Mouse (Mus musculus): ENCODE measurements around the gene Tbxas1. TPM values are rescaled to one million over a fixed set of nuclear protein-coding genes. Genes with fewer than 3 reads are reported as not detected.

The Tbxas1 gene
- polyA plus RNA-seq, 1 experiment from 2014 or later: 1.0 TPM

DNA sequence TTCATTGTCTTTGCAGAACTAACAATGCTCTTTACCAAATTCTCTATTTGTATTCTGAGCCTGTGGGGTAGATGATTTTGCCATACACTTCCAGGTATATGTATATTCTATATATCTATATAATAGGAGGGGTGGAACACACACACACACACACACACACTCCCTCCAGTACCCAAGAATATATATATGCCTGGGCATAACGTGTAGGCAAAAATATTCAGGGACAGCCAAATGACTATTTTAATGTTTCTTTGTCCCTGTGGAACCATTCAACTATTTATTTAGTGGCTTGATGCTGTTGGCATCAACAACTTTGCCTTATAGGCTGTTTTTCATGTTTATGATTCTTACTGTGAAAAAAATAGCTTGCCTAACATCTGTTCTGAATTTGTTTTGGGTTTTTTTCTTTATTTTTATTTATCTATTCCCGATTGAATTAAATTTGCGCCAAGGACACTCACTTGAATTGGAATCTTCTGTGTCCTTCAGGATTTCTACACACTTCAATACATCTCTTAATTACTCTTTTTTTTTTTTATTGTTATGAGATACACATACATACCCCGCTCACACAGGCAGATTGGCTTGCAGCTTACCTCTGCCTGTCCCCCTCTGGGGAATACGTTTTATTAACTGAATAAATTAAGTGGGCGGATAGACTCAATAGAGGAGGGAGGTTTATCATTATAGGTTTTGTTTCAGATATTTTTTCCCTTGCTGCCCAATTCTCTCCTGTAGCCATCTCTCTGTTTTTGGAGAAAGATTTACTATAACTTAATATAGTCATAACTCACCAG lies 94.9 kb downstream of the Tbxas1 start:
- Histone ChIP-seq H3K9me3 (replicated peaks; ENCODE audit: control insufficient read depth, low read length) (no peaks in the 10 kb centered on the region), H3K4me2 (ENCODE audit: low read depth, low read length) (no peak overlapping the region), H3K27me3 (ENCODE audit: control insufficient read depth, insufficient read depth, low read length) (no peaks in the 10 kb centered on the region), H3K27ac (replicated peaks; ENCODE audit: low read depth, low read length) (no peak overlapping the region), H3K4me3 (ENCODE audit: low read depth, low read length) (no peak overlapping the region), H3K36me3 (replicated peaks; ENCODE audit: control insufficient read depth, insufficient read depth, low read depth, low read length) (no peaks in the 10 kb centered on the region), H3K4me1 (ENCODE audit: control insufficient read depth, insufficient read depth, low read length) (no peaks in the 10 kb centered on the region), H3K9ac (replicated peaks; ENCODE audit: low read length) (no peak overlapping the region)
- no peak for ATAC-seq (replicated peaks; ENCODE audit: insufficient number of reproducible peaks, low FRiP score, low TSS enrichment, low read depth)
- no peak for DNase-seq (ENCODE audit: low spot score)
- 81% methylated on average over 6 of the region's 6 CpGs for WGBS

DNA sequence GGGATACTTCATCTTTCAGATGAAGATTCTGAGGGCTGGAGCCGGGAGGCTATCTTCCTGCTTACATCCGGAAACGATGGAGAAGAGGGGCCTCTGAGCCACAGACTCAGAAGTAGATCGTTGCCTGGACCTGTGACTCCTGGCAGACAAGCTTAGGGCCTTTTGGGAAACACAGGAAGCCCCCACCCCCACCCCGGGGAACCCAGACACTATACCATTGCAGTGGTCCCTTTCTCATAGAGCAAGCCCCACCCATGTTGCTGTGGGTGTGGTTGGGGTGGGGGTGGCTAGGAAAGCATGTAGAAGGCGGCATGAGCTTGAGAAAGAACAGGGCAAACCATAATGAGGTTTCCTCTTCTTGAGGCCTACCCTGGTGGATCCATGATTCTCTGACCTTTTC lies 95.6 kb downstream of the Tbxas1 start:
- Histone ChIP-seq H3K9me3 (replicated peaks; ENCODE audit: control insufficient read depth, low read length) (no peaks in the 10 kb centered on the region), H3K36me3 (replicated peaks; ENCODE audit: control insufficient read depth, insufficient read depth, low read depth, low read length) (no peaks in the 10 kb centered on the region), H3K9ac (replicated peaks; ENCODE audit: low read length) (no peak overlapping the region), H3K4me2 (ENCODE audit: low read depth, low read length) (no peak overlapping the region), H3K4me1 (ENCODE audit: control insufficient read depth, insufficient read depth, low read length) (no peaks in the 10 kb centered on the region), H3K27ac (replicated peaks; ENCODE audit: low read depth, low read length) (no peak overlapping the region), H3K4me3 (ENCODE audit: low read depth, low read length) (no peak overlapping the region), H3K27me3 (ENCODE audit: control insufficient read depth, insufficient read depth, low read length) (no peaks in the 10 kb centered on the region)
- ATAC-seq (replicated peaks; ENCODE audit: insufficient number of reproducible peaks, low FRiP score, low TSS enrichment, low read depth) (no peak), DNase-seq (ENCODE audit: low spot score) (no peak)
- WGBS: 87% methylated on average over 6 of the region's 6 CpGs

DNA sequence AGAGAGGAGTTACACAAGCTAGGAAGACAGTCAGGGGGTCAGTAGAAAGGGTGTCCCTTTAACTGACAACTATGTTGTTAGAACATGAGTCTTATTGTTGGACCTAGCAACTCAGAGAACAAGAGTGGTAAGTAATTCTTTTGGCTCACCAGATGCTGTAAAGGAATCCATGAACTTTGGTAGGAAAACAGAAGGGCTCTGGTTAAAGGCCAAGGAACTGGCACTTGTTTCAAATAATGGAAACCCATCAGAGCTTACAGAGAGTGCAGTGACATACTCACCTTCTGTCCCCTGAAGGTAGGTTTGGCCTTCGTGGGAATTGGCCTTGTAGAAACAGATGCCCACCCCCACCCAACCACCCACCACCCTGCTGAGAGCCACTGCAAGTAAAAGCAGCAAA lies 97.6 kb downstream of the Tbxas1 start:
- Histone ChIP-seq H3K27me3 (ENCODE audit: control insufficient read depth, insufficient read depth, low read length) (no peaks in the 10 kb centered on the region), H3K4me3 (ENCODE audit: low read depth, low read length) (no peak overlapping the region), H3K4me1 (ENCODE audit: control insufficient read depth, insufficient read depth, low read length) (no peaks in the 10 kb centered on the region), H3K27ac (replicated peaks; ENCODE audit: low read depth, low read length) (no peak overlapping the region), H3K9me3 (replicated peaks; ENCODE audit: control insufficient read depth, low read length) (no peaks in the 10 kb centered on the region), H3K9ac (replicated peaks; ENCODE audit: low read length) (no peak overlapping the region), H3K4me2 (ENCODE audit: low read depth, low read length) (no peak overlapping the region), H3K36me3 (replicated peaks; ENCODE audit: control insufficient read depth, insufficient read depth, low read depth, low read length) (no peaks in the 10 kb centered on the region)
- DNase-seq (ENCODE audit: low spot score) (no peak), ATAC-seq (replicated peaks; ENCODE audit: insufficient number of reproducible peaks, low FRiP score, low TSS enrichment, low read depth) (no peak)
- 66% methylated on average over 1 of the region's 1 CpGs for WGBS

DNA sequence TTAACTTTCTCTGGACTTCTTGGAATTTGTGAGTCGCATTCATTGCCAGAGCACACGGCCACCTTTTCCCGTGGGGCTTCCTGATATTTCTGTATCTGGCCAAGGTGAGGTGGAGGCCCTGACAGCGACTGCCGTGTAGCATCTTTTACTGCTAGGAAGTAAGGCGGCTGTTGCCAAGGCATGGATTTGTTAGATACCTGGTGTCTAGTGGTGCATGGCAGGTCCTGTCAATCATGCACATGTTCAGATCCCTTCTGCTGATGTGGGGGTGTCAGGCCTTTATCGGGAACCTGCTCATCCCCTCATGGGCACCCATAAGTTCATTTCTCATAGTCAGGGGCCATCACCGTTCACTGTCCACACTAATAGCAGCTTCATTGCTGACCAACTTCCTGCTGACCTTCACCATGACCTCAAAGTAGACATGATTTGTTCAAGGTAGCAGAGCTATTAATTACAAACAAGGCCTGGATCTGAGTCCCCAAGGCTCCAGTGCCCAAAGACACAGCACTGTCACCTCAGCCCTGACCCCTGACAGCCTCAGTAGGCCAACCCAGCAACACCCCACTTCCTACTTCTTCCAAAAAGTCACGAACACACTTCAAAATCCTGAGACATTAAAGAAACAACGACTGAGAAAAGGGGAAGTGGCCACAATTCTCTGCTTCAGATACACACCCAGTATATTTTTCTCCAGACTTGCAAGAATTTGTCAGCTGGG lies 98.4 kb downstream of the Tbxas1 start:
- WGBS: 82% methylated on average over 10 of the region's 10 CpGs
- Histone ChIP-seq H3K4me1 (ENCODE audit: control insufficient read depth, insufficient read depth, low read length) (no peaks in the 10 kb centered on the region), H3K9ac (replicated peaks; ENCODE audit: low read length) (no peak overlapping the region), H3K9me3 (replicated peaks; ENCODE audit: control insufficient read depth, low read length) (no peaks in the 10 kb centered on the region), H3K27me3 (ENCODE audit: control insufficient read depth, insufficient read depth, low read length) (no peaks in the 10 kb centered on the region), H3K4me3 (ENCODE audit: low read depth, low read length) (no peak overlapping the region), H3K36me3 (replicated peaks; ENCODE audit: control insufficient read depth, insufficient read depth, low read depth, low read length) (no peaks in the 10 kb centered on the region), H3K4me2 (ENCODE audit: low read depth, low read length) (no peak overlapping the region), H3K27ac (replicated peaks; ENCODE audit: low read depth, low read length) (no peak overlapping the region)
- DNase-seq (ENCODE audit: low spot score) (no peak), ATAC-seq (replicated peaks; ENCODE audit: insufficient number of reproducible peaks, low FRiP score, low TSS enrichment, low read depth) (no peak)

DNA sequence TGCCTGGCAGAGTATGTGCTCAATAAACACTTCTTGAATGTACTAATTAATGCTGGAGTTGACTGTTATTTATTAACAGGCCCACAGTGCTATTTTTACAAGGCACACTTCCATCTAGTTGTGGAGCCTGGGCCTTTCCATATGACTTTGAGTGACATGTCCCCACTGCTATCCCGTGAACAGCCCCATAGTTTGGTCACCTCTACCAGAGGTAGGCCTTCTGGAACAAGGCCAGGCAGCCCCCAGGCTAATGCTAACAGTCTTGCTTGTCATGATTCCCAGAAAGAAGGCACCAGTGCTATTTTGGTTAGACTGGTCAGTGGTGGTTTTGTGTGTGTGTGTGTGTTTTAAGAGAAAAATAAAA lies 98.9 kb downstream of the Tbxas1 start:
- no peaks in the 10 kb centered on the region for H3K27me3 ChIP-seq (ENCODE audit: control insufficient read depth, insufficient read depth, low read length)
- no peak for ATAC-seq (replicated peaks; ENCODE audit: insufficient number of reproducible peaks, low FRiP score, low TSS enrichment, low read depth)
- H3K27ac ChIP-seq (replicated peaks; ENCODE audit: low read depth, low read length): no peak overlapping the region
- no peaks in the 10 kb centered on the region for H3K9me3 ChIP-seq (replicated peaks; ENCODE audit: control insufficient read depth, low read length)
- H3K36me3 ChIP-seq (replicated peaks; ENCODE audit: control insufficient read depth, insufficient read depth, low read depth, low read length): no peaks in the 10 kb centered on the region
- H3K9ac ChIP-seq (replicated peaks; ENCODE audit: low read length): no peak overlapping the region
- 81% methylated on average over 1 of the region's 1 CpGs for WGBS
- no peak for DNase-seq (ENCODE audit: low spot score)
- H3K4me3 ChIP-seq (ENCODE audit: low read depth, low read length): no peak overlapping the region
- H3K4me1 ChIP-seq (ENCODE audit: control insufficient read depth, insufficient read depth, low read length): no peaks in the 10 kb centered on the region
- H3K4me2 ChIP-seq (ENCODE audit: low read depth, low read length): no peak overlapping the region

DNA sequence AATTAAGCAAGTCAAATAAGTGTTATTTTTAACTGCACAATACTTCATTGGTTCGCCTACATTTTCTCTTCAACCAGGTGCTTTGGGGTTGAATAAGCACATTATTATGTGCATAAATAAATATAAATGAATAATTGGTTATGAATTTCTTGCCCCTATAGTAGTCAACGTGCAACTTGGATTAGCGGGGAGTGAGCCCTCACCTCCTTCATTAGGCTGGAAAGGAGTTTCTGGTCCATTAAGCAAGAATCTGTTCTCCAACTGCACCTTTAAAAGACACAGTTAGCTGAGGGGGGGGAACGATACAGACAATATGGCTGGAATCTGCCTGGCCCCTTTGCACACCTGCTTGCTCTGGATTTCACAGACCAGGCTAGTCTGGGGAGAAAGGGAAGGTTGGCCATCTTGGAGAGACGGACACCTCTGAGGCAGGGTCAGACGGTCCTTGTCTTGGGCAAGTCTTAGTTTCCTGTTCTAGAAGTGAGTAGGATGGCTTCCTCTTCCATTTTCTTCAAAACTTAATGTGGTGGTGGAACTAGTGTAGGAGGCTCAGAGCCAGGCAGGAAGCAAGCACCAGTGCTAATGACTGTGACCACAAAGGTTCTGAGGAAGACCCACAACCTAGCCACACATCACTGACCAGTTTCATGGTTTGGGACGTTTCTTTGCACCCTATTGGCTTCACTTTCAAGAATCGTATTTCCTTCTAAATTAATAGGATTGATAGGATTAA lies 99.5 kb downstream of the Tbxas1 start:
- Histone ChIP-seq H3K4me1 (ENCODE audit: control insufficient read depth, insufficient read depth, low read length) (no peaks in the 10 kb centered on the region), H3K27me3 (ENCODE audit: control insufficient read depth, insufficient read depth, low read length) (no peaks in the 10 kb centered on the region), H3K9me3 (replicated peaks; ENCODE audit: control insufficient read depth, low read length) (no peaks in the 10 kb centered on the region), H3K4me3 (ENCODE audit: low read depth, low read length) (no peak overlapping the region), H3K9ac (replicated peaks; ENCODE audit: low read length) (no peak overlapping the region), H3K27ac (replicated peaks; ENCODE audit: low read depth, low read length) (no peak overlapping the region), H3K36me3 (replicated peaks; ENCODE audit: control insufficient read depth, insufficient read depth, low read depth, low read length) (no peaks in the 10 kb centered on the region), H3K4me2 (ENCODE audit: low read depth, low read length) (no peak overlapping the region)
- no peak for DNase-seq (ENCODE audit: low spot score)
- 85% methylated on average over 8 of the region's 8 CpGs for WGBS
- no peak for ATAC-seq (replicated peaks; ENCODE audit: insufficient number of reproducible peaks, low FRiP score, low TSS enrichment, low read depth)

DNA sequence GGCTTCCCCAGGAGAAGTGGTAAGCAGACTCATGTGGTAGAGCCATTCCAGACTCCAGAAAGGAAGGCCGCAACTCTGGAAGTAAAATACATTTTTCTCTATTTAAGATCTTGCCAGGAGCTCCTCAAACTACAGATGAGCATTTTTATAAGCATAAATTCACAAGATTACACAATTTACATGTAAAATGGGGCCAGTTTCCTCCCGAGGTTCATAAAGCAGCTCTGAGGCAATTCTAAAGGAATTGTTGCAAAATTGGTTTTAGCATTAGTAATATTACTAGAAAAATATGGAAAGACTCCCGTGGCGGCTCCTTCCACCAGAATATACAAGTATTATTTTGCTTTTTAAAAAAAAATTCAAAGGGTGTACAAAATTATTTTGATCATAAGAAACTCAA lies 100.7 kb downstream of the Tbxas1 start:
- Histone ChIP-seq H3K4me3 (ENCODE audit: low read depth, low read length) (no peak overlapping the region), H3K27ac (replicated peaks; ENCODE audit: low read depth, low read length) (no peak overlapping the region), H3K36me3 (replicated peaks; ENCODE audit: control insufficient read depth, insufficient read depth, low read depth, low read length) (no peaks in the 10 kb centered on the region), H3K9ac (replicated peaks; ENCODE audit: low read length) (no peak overlapping the region), H3K27me3 (ENCODE audit: control insufficient read depth, insufficient read depth, low read length) (no peaks in the 10 kb centered on the region), H3K4me1 (ENCODE audit: control insufficient read depth, insufficient read depth, low read length) (no peaks in the 10 kb centered on the region), H3K9me3 (replicated peaks; ENCODE audit: control insufficient read depth, low read length) (no peaks in the 10 kb centered on the region), H3K4me2 (ENCODE audit: low read depth, low read length) (no peak overlapping the region)
- ATAC-seq (replicated peaks; ENCODE audit: insufficient number of reproducible peaks, low FRiP score, low TSS enrichment, low read depth) (no peak), DNase-seq (ENCODE audit: low spot score) (no peak)
- 90% methylated on average over 4 of the region's 4 CpGs for WGBS

DNA sequence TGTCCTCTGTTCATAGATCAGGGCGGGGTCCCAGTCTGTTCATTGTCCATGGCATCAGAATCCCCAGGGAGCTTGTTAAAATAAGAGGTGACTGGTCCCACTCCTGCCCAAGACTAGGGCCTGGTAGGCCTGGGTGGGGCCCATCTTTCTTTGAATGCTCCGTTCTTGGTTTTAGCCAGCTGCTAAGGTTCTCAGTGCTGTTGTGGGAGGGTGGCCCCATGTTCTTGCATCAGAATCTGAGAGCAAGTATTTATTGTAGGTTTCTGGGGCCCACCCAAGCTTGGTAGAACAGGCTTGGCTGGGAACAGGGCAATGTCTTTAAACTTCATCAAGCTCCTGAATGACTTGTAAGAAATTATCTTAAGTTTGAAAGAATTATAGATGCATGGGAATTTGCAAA lies 101.2 kb downstream of the Tbxas1 start:
- H3K27ac ChIP-seq (replicated peaks; ENCODE audit: low read depth, low read length): no peak overlapping the region
- H3K9ac ChIP-seq (replicated peaks; ENCODE audit: low read length): no peak overlapping the region
- DNase-seq (ENCODE audit: low spot score): no peak
- no peak for ATAC-seq (replicated peaks; ENCODE audit: insufficient number of reproducible peaks, low FRiP score, low TSS enrichment, low read depth)
- H3K4me2 ChIP-seq (ENCODE audit: low read depth, low read length): no peak overlapping the region
- H3K4me1 ChIP-seq (ENCODE audit: control insufficient read depth, insufficient read depth, low read length): no peaks in the 10 kb centered on the region
- H3K9me3 ChIP-seq (replicated peaks; ENCODE audit: control insufficient read depth, low read length): no peaks in the 10 kb centered on the region
- H3K4me3 ChIP-seq (ENCODE audit: low read depth, low read length): no peak overlapping the region
- H3K36me3 ChIP-seq (replicated peaks; ENCODE audit: control insufficient read depth, insufficient read depth, low read depth, low read length): no peaks in the 10 kb centered on the region
- H3K27me3 ChIP-seq (ENCODE audit: control insufficient read depth, insufficient read depth, low read length): no peaks in the 10 kb centered on the region
- WGBS: 79% methylated on average over 2 of the region's 2 CpGs

Measured in embryonic facial prominence, embryonic 11.5 days (tissue).